Mouse (Mus musculus): ENCODE measurements around the gene Zdhhc5.

Zdhhc5 gene

GRCm38 (mm10) chr2:84647051-84647568 is 67.9 kb downstream of the Zdhhc5 start:
- DNase-seq (ENCODE audit: low spot score in 2 of 2): no peak

DNA sequence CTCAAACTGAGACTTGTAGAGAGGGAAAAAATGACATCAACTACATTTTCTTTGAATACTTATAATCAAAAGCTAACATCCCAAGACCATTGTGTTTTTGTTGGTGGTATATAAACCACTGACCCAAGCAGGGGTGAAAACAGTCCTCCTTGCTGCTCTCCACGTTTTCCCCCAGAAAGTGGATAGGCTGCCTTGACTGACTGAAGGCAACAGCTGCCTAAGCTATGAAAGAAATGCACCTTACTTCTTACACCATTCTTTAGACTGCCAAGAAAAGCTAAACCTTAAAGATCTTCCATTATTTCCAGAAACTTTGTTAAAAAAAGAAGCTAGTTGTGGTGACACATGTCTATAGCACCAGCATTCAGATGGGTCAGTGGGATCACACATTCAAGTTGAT is 68.8 kb downstream of the Zdhhc5 start:
- DNase-seq (ENCODE audit: low spot score in 2 of 2): no peak

DNA sequence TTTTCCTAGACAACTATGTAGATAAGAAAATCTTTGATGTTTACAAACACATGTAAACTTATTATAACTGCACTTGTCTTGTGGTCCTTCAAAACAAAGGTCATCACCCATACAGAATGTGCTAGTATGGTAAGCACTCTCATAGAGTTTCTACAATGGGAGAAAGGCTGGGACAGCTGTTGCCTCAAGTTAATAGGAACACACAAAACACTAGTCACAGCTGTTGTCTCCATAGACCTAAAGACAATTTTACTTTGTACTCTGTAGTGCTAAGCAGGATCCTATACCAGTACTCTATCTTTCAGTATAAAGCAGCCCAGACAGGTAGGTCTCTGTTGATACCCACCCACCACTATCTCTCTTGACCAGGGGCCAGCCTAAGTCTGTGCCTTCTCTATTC is 74.1 kb downstream of the Zdhhc5 start:
- no peak for DNase-seq (ENCODE audit: low spot score in 2 of 2)

GRCm38 (mm10) chr2:84638428-84639220 is 76.4 kb downstream of the Zdhhc5 start:
- DNase-seq (ENCODE audit: low spot score in 2 of 2): no peak

Data from thymus, postnatal 10 days (tissue).